Mouse (Mus musculus) right cerebral cortex, adult 2 months (tissue): ENCODE measurements around the gene Klk1b1.
"Not testable (repeated sequence)": the region's sequence is repeated elsewhere in the genome, so short reads cannot be mapped to it uniquely, and the experiment has no call there.

ENCODE experiments used
- DNase-seq, 2 experiments: peaks; one replicate each; pipeline ENCODE4 v3.0.0; 2021 to 2022; ENCODE audit warnings: low spot score in 2 of 2

Klk1b1 gene

DNA sequence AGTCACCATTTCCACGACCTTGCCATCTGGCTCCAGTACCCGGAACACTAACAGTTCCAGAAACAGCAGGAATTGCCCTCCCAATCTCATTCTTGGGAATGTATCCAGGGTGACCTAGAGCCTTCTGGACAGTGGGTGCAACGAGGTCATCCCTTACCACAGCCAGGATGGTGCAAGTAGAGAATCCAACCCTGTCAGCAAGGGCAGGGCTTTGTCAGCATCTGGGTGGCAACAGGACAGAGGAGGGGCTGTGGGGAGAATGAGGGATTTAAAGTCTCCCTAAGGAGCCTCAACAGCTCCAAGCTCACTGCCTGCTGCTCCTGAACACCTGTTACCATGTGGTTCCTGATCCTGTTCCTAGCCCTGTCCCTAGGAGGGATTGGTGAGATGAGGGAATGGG, at the start of gene Klk1b1:
TSS of gene Klk1b1 (plus strand) at position 301 of the 400 bp plus-strand sequence.
- no peak for DNase-seq

DNA sequence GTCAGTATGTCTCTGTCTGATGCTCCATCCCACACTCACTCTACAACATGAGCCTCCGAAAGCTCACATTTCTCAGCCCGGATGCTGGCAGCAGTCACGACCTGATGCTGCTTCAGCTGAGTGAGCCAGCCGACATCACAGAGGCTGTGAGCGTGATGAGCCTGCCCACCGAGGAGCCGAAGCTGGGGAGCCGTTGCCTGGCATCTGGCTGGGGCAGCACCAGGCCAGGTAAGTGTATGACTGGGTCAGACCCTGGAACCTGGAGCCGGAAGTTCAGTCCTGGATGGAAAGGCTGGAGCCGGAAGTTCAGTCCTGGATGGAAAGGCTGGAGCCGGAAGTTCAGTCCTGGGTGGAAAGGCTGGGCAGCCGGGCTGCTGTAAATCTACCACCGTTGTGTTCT, 48.1 kb upstream of the Klk1b1 start:
- no peak for DNase-seq

DNA sequence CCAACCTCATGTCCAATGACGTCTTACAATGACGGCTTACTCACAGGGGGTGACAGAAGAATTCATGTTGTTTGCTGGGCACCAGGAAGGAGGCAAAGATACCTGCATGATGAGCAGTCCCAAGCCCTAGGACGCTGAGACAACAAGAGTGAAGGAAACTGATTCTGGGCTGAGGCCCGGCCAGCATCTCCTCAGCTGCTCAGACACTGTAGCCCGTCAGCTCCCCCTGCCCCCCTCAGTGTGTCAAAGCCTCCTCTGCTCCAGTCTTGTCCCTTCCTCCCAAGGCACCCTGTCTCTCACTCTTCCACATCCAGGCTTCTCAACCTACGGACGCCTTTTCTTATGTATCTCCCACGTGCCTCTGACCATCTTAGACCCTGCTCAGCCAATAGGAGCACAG, 47.7 kb upstream of the Klk1b1 start:
- no peak for DNase-seq

DNA sequence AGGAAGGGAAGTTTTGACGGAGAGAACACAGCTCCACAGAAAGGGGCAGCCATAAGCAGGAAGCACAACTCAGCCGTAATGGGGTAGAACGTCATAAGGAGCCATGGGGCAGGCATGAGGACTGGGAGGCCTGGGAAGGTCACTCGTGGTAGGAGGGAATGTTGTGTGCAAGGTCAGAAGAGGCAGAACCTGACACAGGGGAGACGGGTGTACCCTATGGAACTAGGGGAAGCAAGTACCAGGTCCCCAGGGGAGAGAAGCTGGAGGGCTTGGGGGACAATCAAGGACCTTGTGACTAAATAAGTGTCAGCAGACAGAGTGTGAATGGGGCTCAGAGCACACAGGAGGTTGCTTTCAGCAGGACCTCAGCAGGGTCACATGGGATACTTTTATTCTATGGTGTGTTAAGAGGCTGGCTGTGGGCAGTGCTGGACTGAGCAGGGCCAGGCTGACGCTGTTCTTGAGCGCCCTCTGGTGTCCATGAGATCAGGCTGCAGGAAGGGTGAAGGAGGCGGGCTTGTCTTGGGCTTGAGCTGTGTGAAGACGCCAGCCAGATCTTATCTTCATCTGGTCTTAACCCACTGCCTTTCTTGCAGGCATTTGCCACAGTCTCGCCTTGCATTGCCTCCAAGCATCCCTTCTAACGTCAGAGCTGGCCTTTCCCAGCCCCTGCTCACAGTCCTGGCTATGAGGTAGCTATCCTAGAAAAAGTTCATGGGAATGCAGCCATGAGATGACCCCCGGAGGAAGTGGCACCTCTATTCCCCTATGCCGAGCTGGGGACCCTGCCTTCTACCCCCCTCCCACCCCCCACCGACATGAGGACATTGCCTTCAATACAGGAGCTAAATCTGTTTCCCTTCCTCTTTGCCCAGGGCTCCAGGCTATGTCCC, 46.7 kb upstream of the Klk1b1 start:
- peak; percentile 74 to 76 for DNase-seq

DNA sequence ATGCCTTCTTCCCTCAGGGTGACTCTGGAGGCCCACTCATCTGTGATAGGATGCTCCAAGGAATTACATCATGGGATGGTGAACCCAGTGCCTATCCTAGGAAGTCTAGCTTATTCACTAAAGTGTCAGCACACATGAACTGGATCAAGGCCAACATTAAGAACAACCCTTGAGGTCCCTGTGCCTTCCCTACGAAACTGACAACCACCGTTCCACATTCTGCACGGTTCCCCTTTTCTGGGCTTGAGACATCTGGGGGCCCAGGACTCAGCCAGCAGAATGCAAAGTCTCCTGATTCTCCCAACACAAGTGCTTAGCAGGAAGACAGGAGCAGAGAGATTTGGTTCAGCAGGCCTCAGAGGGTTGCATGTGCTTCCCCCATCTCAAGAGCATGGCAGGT, 46.0 kb upstream of the Klk1b1 start:
- no peak for DNase-seq

DNA sequence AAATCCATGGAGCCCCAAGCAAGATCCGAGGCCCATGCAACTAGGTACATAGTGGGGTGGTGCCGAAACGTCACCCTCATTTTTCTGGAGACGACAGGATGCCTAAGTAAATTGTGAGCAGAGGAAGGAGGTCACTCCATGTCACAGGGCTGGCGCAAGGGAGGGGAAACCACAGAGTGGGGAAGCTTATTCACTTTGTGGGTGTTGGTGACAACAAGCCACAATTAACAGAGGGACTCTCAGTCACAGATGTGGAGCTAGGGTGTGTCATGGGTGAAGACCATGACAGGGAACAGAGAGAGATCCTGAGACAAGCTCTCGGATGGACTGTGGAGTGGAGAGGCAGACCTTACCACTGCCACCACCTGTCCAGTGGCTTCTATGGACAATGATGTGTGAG, 45.5 kb upstream of the Klk1b1 start:
- no peak for DNase-seq

DNA sequence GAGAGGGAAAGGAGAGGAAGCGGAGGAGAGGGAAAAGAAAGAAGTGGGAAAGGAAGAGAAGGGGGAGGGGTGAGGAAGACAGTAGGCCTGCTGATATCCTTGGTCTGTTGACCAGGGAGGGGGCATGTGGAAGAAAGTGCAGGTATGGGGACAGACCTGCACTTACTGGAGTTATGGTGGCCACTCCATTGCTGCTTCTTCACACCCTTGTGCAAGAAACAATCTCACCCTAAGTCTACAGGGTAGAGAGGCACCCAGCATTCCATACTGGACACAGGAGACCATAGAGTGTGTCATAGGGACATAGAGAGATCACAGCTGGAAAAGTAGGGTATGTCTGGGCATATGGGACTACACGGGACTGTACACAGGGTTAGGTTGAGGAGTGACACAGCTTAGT, 44.6 kb upstream of the Klk1b1 start:
- no peak for DNase-seq

DNA sequence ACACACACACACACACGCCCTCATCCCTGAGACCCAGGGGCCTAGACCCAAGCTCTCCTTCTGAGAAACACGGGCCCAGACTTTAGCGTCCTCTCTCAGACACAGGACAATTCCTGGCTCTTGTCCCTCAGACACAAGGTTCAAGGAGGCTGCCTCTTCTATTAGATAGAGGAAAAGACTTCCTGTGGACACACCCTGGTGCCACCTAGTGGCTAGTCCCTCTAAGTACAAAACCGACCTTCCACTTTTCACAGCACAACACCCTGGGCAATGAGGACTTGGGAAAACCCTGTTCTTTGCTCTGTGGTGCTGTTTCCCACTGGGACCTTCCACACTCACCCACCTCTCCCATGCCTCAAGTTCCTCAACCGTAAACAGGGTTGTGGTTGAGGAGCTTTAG, 40.6 kb upstream of the Klk1b1 start:
- no peak for DNase-seq

DNA sequence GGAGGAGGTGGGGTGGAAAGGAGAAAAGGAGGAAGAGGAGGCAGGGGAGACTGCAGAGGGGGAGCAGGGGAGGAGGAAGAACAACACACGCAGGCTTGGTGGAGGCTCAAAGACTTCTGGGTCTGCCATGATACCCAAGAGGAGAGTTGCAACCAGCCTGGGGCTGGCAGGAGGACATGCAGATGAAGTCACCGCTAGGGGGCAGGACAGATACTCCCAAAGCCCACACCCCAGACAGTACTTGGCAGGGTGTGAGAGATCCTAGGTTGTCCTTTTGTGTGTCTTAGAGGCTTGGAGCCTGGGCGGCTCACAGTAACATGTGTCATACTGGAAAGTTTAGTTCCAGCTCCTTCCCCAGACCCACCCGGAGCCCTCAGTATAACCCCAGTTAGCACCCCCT, 38.0 kb upstream of the Klk1b1 start:
- no peak for DNase-seq

DNA sequence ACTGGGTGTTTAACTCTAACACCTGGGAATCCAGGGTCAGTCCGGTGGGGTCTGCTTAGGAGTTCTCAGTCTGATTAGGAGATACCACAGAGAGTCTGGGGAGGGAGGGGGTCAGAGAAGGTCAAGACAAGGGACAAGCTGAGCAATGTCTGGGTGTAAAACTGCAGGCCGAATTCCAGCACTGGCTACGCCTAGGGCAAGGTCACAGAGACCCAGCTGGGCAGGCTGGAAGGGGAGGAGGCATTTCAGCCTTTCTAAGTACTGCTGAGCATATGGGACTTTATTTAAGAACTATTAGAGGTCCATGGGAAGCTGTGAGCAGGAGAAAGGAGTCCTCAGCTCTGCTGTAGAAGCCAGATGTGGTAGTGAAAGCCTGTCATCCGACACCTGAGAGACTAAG, 34.2 kb upstream of the Klk1b1 start:
- DNase-seq: no peak

DNA sequence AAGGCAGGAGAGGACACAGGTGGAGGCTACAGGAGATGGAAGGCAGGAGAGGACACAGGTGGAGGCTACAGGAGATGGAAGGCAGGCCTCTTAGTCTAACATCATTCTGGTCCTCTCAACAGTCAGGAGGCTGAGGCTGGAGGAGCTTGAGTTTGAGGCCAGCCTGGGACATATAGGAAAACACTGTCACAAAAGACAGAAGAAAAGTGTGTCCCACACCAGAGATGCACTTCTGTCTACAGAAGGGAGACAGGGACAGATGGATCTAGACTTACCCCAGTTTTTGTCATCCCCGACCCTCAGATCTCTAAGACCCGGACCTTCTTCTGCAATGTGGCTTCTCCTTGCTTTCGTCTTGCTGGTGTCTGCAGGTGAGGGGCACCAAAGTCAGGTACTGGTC, 33.1 kb upstream of the Klk1b1 start, which contains the start of gene Klk15:
TSS of gene Klk15 (plus strand) at position 301 of the 400 bp plus-strand sequence.
- DNase-seq: no peak

DNA sequence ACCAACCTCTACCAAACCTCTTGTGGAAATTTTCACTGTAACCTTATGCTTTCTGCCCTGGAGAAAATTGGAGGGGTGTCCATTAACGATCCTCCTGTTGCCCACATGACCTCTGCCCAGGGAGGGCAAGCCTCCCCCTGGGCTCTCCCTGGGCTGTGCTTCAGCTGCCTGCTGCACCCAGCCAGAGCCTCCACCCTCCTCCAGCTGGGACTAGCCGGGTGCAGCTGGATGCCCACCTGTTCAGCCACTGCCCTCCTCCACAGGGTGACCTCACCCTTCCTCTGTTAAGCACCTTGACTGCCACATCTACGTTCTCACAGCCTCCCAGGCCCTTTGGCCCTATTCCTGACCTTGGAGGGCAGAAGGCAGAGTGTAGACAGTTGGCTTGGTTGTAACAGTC, 31.8 kb upstream of the Klk1b1 start:
- DNase-seq: no peak

DNA sequence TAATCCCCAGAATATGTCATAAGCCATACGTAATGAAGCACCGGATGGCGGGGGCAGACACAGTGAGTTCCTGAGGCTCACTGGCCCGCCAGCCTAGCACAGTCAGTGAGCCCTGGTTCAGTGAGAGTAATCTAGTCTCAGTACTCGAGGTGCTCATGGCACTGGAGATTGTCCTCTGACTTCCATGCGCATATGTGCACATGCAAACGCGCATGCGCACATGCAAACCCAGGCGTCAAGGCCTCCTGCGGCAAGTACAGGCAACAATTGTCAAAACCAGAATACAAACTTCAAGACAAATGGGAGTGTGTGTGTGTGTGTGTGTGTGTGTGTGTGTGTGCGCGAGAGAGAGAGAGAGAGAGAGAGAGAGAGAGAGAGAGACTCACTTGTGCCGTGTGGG, 30.0 kb upstream of the Klk1b1 start:
- DNase-seq: no peak

DNA sequence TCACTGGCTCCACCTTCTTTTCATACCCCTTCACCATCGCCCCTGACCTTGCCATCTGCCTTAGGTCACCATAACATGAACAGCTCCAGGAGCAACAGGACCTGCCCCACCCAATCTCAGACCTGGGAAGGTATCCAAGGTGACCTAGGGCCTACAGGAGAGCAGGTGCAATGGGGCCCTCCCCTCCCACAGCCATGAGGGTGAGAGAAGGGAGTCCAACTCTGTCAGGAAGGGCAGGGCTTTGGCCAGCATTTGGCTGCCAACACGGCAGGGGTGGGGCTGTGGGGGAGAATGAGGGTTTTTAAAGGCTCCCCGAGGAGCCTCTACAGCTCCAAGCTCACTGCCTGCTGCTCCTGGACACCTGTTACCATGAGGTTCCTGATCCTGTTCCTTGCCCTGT, 24.3 kb upstream of the Klk1b1 start:
- not testable (repeated sequence) for DNase-seq

DNA sequence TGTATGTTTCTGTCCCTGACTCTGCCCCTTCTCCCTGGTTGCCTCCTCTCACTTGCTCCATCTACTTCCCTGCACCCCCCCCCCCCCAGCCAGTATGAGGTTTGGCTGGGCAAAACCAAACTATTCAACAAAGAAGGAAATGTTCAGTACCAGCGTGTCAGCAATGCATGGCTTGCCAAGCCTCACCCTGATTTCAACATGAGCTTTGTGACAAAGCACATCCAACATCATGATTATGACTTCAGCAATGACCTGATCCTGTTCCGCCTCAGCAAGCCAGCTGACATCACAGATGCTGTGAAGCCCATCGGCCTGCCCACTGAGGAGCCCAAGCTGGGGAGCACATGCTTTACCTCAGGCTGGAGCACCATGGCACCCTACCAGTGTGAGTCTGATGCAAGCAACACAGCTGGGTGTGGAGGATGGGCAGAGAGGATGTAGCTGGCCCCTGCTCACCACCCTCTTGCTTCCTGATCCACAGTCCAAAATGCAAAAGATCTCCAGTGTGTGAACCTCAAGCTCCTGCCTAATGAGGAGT, 21.8 kb upstream of the Klk1b1 start:
- no peak for DNase-seq

DNA sequence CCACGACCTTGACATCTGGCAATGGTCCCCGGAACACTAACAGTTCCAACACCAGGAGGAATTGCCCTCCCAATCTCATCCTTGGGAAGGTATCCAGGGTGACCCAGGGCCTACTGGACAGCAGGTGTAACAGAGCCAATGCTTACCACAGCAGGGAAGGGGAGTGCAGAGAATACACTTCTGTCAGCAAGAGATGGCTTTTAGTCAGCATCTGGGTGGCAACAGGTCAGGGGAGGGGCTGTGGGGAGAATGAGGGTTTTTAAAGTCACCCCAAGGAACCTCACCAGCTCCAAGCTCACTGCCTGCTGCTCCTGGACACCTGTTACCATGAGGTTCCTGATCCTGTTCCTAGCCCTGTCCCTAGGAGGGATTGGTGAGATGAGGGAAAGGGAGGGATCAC, 16.2 kb upstream of the Klk1b1 start, which contains the start of gene Klk1b8:
TSS of gene Klk1b8 (plus strand) at position 301 of the 400 bp plus-strand sequence.
- no peak for DNase-seq

DNA sequence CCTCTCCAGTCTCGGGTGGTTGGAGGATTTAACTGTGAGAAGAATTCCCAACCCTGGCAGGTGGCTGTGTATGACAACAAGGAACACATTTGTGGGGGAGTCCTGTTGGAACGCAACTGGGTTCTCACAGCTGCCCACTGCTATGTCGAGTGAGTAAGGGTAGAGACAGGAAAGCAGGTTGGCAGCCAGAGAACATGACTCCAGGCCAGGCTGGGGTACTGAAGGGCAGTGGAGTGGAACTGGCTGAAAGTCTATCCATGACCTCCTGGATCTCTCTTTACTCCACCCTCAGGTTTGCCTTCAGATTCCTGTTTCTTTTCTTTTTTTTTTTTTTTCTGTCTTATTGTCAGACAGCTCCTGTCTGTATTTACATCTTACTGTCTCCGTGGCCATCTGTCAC, 13.8 kb upstream of the Klk1b1 start:
- DNase-seq: peak; percentile 31 to 32

DNA sequence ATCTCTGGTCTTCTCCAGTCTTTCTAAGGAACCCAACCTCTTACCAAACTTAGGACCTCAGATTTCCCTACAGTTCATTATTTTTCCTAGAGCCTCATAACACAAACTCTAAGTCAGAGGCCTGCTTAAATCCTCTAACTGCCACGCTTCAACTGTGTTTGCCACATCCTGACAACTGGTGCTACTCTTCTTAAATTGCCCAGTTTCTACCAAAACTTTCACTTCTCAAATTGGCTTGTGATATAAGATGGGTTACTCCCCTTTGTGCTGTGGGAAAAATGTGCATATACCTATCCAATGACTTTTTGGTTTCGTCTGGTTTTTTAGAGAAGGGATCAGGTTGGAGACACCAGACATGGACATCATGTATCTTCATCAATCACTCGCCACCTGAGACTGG, 507 bp downstream of the Klk1b1 start:
- no peak for DNase-seq

DNA sequence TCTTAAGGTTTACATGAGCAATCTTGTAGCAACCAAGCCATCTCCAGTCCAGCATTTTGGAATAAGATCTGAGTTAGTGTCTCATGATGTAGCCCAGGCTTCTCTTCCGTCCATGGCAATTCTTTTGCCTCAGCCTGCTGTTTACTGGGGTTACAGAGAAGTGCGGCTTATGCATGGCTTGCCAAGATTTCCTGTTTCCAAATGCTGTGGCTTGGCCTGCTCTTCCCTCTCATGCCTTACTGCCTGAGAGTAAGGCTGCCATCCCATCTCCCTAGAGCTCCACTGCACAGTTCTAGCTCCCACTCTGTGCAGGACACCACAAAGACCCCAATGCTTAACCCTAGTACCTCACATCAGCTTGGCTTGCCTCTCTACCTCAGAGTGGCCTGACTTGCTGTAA, 1.1 kb downstream of the Klk1b1 start:
- no peak for DNase-seq

DNA sequence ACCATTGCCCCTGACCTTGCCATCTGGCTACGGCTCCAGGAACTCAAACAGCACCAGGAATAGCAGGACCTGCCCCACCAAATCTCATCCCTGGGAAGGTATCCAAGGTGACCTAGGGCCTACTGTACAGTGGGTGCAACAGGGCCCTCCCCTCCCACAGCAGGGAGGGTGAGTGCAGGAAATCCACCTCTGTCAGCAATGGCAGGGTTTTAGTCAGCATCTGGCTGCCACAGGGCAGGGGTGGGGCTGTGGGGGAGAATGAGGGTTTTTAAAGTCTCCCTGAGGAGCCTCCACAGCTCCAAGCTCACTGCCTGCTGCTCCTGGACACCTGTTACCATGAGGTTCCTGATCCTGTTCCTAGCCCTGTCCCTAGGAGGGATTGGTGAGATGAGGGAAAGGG, 9.2 kb downstream of the Klk1b1 start, which contains the start of gene Klk1b9:
TSS of gene Klk1b9 (plus strand) at position 301 of the 400 bp plus-strand sequence.
- DNase-seq: not testable (repeated sequence)

DNA sequence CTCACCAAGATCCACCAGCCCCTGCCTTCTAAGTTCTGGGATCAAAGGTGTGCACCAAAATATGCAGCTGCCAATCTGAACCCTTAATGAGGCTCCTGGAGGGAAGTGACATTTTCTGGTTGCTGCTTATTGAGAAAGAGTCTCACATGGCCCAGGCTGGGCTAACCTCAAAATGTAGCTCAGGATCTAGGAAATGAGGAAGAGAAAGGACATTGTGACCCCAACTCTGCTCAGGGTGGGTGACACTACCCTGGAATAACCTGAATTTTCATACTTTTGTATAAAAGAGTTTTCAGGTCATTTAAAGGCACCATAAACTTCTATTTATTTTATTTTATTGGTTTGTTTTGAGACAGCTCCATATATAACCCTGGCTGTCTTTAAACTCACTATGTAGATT, 19.1 kb downstream of the Klk1b1 start:
- DNase-seq: no peak

DNA sequence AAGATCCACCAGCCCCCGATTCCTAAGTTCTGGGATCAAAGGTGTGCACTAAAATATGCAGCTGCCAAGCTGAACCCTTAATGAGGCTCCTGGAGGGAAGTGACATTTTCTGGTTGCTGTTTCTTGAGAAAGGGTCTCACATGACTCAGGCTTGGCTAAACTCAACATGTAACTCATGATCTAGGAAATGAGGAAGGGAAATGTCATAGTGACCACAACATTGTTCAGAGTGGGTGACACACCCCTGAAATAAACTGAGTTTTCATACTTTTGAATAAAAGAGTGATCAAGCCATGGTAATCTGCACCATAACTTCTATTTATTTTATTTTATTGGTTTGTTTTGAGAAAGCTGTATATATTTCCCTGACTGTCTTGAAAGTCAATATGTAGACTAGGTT, 28.3 kb downstream of the Klk1b1 start:
- not testable (repeated sequence) for DNase-seq

DNA sequence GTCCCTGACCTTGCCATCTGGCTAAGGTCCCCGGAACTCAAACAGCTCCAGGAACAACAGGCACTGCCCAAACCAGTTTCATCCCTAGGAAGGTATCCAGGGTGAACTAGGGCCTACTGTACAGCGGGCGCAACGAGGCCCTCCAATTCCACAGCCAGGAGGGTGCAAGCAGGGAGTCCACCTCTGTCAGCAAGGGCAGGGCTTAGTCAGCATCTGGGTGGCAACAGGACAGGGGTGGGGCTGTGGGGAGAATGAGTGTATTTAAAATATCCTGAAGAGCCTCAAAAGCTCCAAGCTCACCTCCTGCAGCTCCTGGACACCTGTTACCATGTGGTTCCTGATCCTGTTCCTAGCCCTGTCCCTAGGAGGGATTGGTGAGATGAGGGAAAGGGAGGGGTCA, 29.0 kb downstream of the Klk1b1 start, which contains the start of gene Klk1b11:
TSS of gene Klk1b11 (plus strand) at position 301 of the 400 bp plus-strand sequence.
- DNase-seq: not testable (repeated sequence)
